Mouse (Mus musculus) hindbrain, embryonic 15.5 days (tissue): ENCODE measurements around the gene Apoa5. TPM values are rescaled to one million over a fixed set of nuclear protein-coding genes. Genes with fewer than 3 reads are reported as not detected.

Source experiments
- ATAC-seq: fragments of 200-750 bp; cut with Nextera tagmentation; 2 replicates; pipeline ENCODE4 v1.8.0; 2017; ENCODE audit warnings: low read depth, moderate number of reproducible peaks, moderate TSS enrichment; ENCODE audit not compliant: low FRiP score
- H3K27ac ChIP-seq: fragments of 300-500 bp; sonication (generic); replicated peaks from 2 replicates; pipeline ENCODE4 v1.5.1; 2015; ENCODE audit warnings: mild to moderate bottlenecking, inconsistent platforms
- H3K27me3 ChIP-seq: fragments of 300-500 bp; sonication (generic); 2 replicates; pipeline ENCODE4 v1.6.1; 2015; ENCODE audit warnings: control low read depth, inconsistent platforms
- H3K36me3 ChIP-seq: fragments of 300-500 bp; sonication (generic); 2 replicates; pipeline ENCODE4 v1.6.1; 2015; ENCODE audit warnings: control low read depth, inconsistent platforms
- H3K4me1 ChIP-seq: fragments of 300-500 bp; sonication (generic); replicated peaks from 2 replicates; pipeline ENCODE4 v1.6.1; 2015; ENCODE audit warnings: control low read depth, inconsistent platforms
- H3K4me2 ChIP-seq: fragments of 300-500 bp; sonication (generic); 2 replicates; pipeline ENCODE4 v1.6.1; 2015; ENCODE audit warnings: moderate library complexity, mild to moderate bottlenecking, inconsistent platforms
- H3K4me3 ChIP-seq: fragments of 300-500 bp; sonication (generic); 2 replicates; pipeline ENCODE4 v1.5.1; 2015; ENCODE audit warnings: mild to moderate bottlenecking, inconsistent platforms
- H3K9ac ChIP-seq: fragments of 300-500 bp; sonication (generic); 2 replicates; pipeline ENCODE4 v1.6.1; 2015; ENCODE audit warnings: inconsistent platforms
- H3K9me3 ChIP-seq: fragments of 300-500 bp; sonication (generic); 2 replicates; pipeline ENCODE4 v1.6.1; 2016; ENCODE audit warnings: control low read depth, inconsistent platforms
- WGBS: fragments of 180-500 bp; shearing (Covaris S2); methylation state at CpG from one replicate; pipeline ENCODE4 v1.1.7; 2015; 5-methylcytosine and 5-hydroxymethylcytosine counted together
- polyA plus RNA-seq: library from polyadenylated mRNA; unstranded; fragments of >200 nt; fragmentation: Nextera tagmentation; extraction: Ambion mirVana; gene quantifications from 2 replicates; pipeline ENCODE4 v1.2.1, GENCODE M21; 2015

The Apoa5 gene
- not detected in 2 replicates for polyA plus RNA-seq

- no peak within 1 kb of the TSS for H3K4me2 ChIP-seq
- no peaks in the 10 kb centered on the region for H3K9me3 ChIP-seq
- no peak within 1 kb of the TSS for H3K9ac ChIP-seq
- no peaks in the 10 kb centered on the region for H3K36me3 ChIP-seq
- H3K27me3 ChIP-seq = peaks cover 13% of the 10 kb centered on the region; the same call in 1 of the 2 replicates
- no peak for ATAC-seq
- WGBS = 66% methylated on average over 7 of the region's 7 CpGs
- no peak within 1 kb of the TSS for H3K27ac ChIP-seq
- H3K4me3 ChIP-seq = no peak within 1 kb of the TSS
- peaks cover under 1% of the 10 kb centered on the region; the same call in 1 of the 2 replicates for H3K4me1 ChIP-seq
These were observed at the start of gene Apoa5 for GRCm38 (mm10) chr9:46268343-46268873. Gene Apoa5 (plus strand): TSS chr9:46268633.

GRCm38 (mm10) chr9:46223090-46223489 is 45.3 kb upstream of the Apoa5 start:
- ATAC-seq = no peak
- Histone ChIP-seq H3K4me2 (no peak overlapping the region), H3K4me1 (no peaks in the 10 kb centered on the region), H3K27me3 (no peaks in the 10 kb centered on the region), H3K9me3 (no peaks in the 10 kb centered on the region), H3K4me3 (no peak overlapping the region), H3K27ac (no peak overlapping the region), H3K9ac (no peak overlapping the region), H3K36me3 (peaks cover 25% of the 10 kb centered on the region)
- 85% methylated on average over 6 of the region's 6 CpGs for WGBS

GRCm38 (mm10) chr9:46224101-46224500 is 44.3 kb upstream of the Apoa5 start:
- H3K9me3 ChIP-seq = no peaks in the 10 kb centered on the region
- H3K9ac ChIP-seq = no peak overlapping the region
- 91% methylated on average over 3 of the region's 3 CpGs for WGBS
- H3K27me3 ChIP-seq = no peaks in the 10 kb centered on the region
- H3K4me1 ChIP-seq = no peaks in the 10 kb centered on the region
- H3K4me3 ChIP-seq = no peak overlapping the region
- no peak overlapping the region for H3K27ac ChIP-seq
- H3K4me2 ChIP-seq = no peak overlapping the region
- no peak for ATAC-seq
- peaks cover 25% of the 10 kb centered on the region for H3K36me3 ChIP-seq

- no peak overlapping the region for H3K4me2 ChIP-seq
- WGBS = 66% methylated on average over 5 of the region's 5 CpGs
- no peaks in the 10 kb centered on the region for H3K9me3 ChIP-seq
- H3K9ac ChIP-seq = no peak overlapping the region
- H3K4me3 ChIP-seq = no peak overlapping the region
- ATAC-seq = no peak
- no peaks in the 10 kb centered on the region for H3K27me3 ChIP-seq
- H3K27ac ChIP-seq = no peak overlapping the region
- H3K36me3 ChIP-seq = peaks cover 24% of the 10 kb centered on the region
- H3K4me1 ChIP-seq = peaks cover 7% of the 10 kb centered on the region
These were observed 43.3 kb upstream of the Apoa5 start for GRCm38 (mm10) chr9:46224945-46225660.

GRCm38 (mm10) chr9:46227064-46227614 is 41.3 kb upstream of the Apoa5 start:
- Histone ChIP-seq H3K27me3 (no peaks in the 10 kb centered on the region), H3K9ac (no peak overlapping the region), H3K4me3 (no peak overlapping the region), H3K4me2 (no peak overlapping the region), H3K4me1 (peaks cover 15% of the 10 kb centered on the region), H3K9me3 (no peaks in the 10 kb centered on the region), H3K27ac (no peak overlapping the region), H3K36me3 (peaks cover 5% of the 10 kb centered on the region)
- WGBS = 90% methylated on average over 3 of the region's 3 CpGs
- no peak for ATAC-seq

GRCm38 (mm10) chr9:46228491-46228890 is 39.9 kb upstream of the Apoa5 start, which contains the start of gene Apoa1:
Gene Apoa1 (plus strand): TSS chr9:46228580.
- no peak for ATAC-seq
- Histone ChIP-seq H3K27me3 (no peaks in the 10 kb centered on the region), H3K4me3 (no peak within 1 kb of the TSS), H3K36me3 (no peaks in the 10 kb centered on the region), H3K4me1 (peaks cover 15% of the 10 kb centered on the region), H3K9me3 (no peaks in the 10 kb centered on the region), H3K27ac (no peak within 1 kb of the TSS), H3K4me2 (no peak within 1 kb of the TSS), H3K9ac (no peak within 1 kb of the TSS)
- 63% methylated on average over 9 of the region's 9 CpGs for WGBS

- peak overlapping the region; percentile 62 for H3K9ac ChIP-seq
- H3K9me3 ChIP-seq = no peaks in the 10 kb centered on the region
- peak; percentile 96 for ATAC-seq
- peak overlapping the region; percentile 77 for H3K27ac ChIP-seq
- no peaks in the 10 kb centered on the region for H3K27me3 ChIP-seq
- peak overlapping the region; percentile 70 for H3K4me2 ChIP-seq
- WGBS = 16% methylated on average over 37 of the region's 37 CpGs
- no peaks in the 10 kb centered on the region for H3K36me3 ChIP-seq
- peaks cover 15% of the 10 kb centered on the region for H3K4me1 ChIP-seq
- peak overlapping the region; percentile 44 for H3K4me3 ChIP-seq
These were observed 38.6 kb upstream of the Apoa5 start for GRCm38 (mm10) chr9:46229573-46230449.

GRCm38 (mm10) chr9:46230450-46230975 is 37.9 kb upstream of the Apoa5 start:
- no peak for ATAC-seq
- peak overlapping the region; percentile 77 for H3K27ac ChIP-seq
- 17% methylated on average over 13 of the region's 13 CpGs for WGBS
- no peaks in the 10 kb centered on the region for H3K27me3 ChIP-seq
- H3K9ac ChIP-seq = peak overlapping the region; percentile 62
- peak overlapping the region; percentile 70 for H3K4me2 ChIP-seq
- H3K4me1 ChIP-seq = peaks cover 15% of the 10 kb centered on the region
- peak overlapping the region; percentile 44 for H3K4me3 ChIP-seq
- no peaks in the 10 kb centered on the region for H3K9me3 ChIP-seq
- H3K36me3 ChIP-seq = no peaks in the 10 kb centered on the region

- ATAC-seq = no peak
- 92% methylated on average over 6 of the region's 6 CpGs for WGBS
These were observed 33.2 kb upstream of the Apoa5 start for GRCm38 (mm10) chr9:46235196-46235595.

GRCm38 (mm10) chr9:46235596-46235648 is 33.0 kb upstream of the Apoa5 start, which contains the start of gene Apoc3:
Gene Apoc3 (minus strand): TSS chr9:46235636.
- Histone ChIP-seq H3K4me1 (peaks cover 5% of the 10 kb centered on the region), H3K9me3 (no peaks in the 10 kb centered on the region), H3K36me3 (no peaks in the 10 kb centered on the region), H3K4me2 (no peak within 1 kb of the TSS), H3K9ac (no peak within 1 kb of the TSS), H3K27ac (no peak within 1 kb of the TSS), H3K27me3 (no peaks in the 10 kb centered on the region), H3K4me3 (no peak within 1 kb of the TSS)
- ATAC-seq = no peak

More at GRCm38 (mm10) chr9:46235196-46235595, 33.2 kb upstream of the Apoa5 start:
- Histone ChIP-seq H3K9me3 (no peaks in the 10 kb centered on the region), H3K4me3 (no peak overlapping the region), H3K27ac (no peak overlapping the region), H3K36me3 (no peaks in the 10 kb centered on the region), H3K4me1 (peaks cover 8% of the 10 kb centered on the region), H3K27me3 (no peaks in the 10 kb centered on the region), H3K4me2 (no peak overlapping the region), H3K9ac (no peak overlapping the region)

GRCm38 (mm10) chr9:46235649-46236048 is 32.8 kb upstream of the Apoa5 start:
- Histone ChIP-seq H3K4me3 (no peak overlapping the region), H3K9ac (no peak overlapping the region), H3K27ac (no peak overlapping the region), H3K4me1 (peaks cover 3% of the 10 kb centered on the region), H3K27me3 (no peaks in the 10 kb centered on the region), H3K4me2 (no peak overlapping the region), H3K36me3 (no peaks in the 10 kb centered on the region), H3K9me3 (no peaks in the 10 kb centered on the region)
- 73% methylated on average over 4 of the region's 4 CpGs for WGBS
- no peak for ATAC-seq

- Histone ChIP-seq H3K27me3 (no peaks in the 10 kb centered on the region), H3K4me2 (no peak overlapping the region), H3K27ac (no peak overlapping the region), H3K9ac (no peak overlapping the region), H3K9me3 (no peaks in the 10 kb centered on the region), H3K4me1 (no peaks in the 10 kb centered on the region), H3K36me3 (no peaks in the 10 kb centered on the region), H3K4me3 (no peak overlapping the region)
- no peak for ATAC-seq
- 91% methylated on average over 7 of the region's 7 CpGs for WGBS
These were observed 29.6 kb upstream of the Apoa5 start for GRCm38 (mm10) chr9:46238850-46239249.
